Mouse (Mus musculus) embryonic facial prominence, embryonic 15.5 days (tissue): ENCODE data around the gene Il17re. TPM values are rescaled to one million over a fixed set of nuclear protein-coding genes. Genes with fewer than 3 reads are reported as not detected.

ENCODE experiments used
- ATAC-seq: fragments of 200-750 bp; cut with Nextera tagmentation; 2 replicates; pipeline ENCODE4 v1.8.0; 2017; ENCODE audit warnings: low read depth, moderate TSS enrichment; ENCODE audit not compliant: insufficient number of reproducible peaks, low FRiP score, low TSS enrichment
- H3K27ac ChIP-seq: fragments of 300-500 bp; sonication (generic); replicated peaks from 2 replicates; pipeline ENCODE4 v1.5.1; 2015; ENCODE audit warnings: mild to moderate bottlenecking, inconsistent platforms
- H3K27me3 ChIP-seq: fragments of 300-500 bp; sonication (generic); 2 replicates; pipeline ENCODE4 v1.6.1; 2015; ENCODE audit warnings: inconsistent platforms
- H3K36me3 ChIP-seq: fragments of 300-500 bp; sonication (generic); 2 replicates; pipeline ENCODE4 v1.6.1; 2015; ENCODE audit warnings: mild to moderate bottlenecking, inconsistent platforms
- H3K4me1 ChIP-seq: fragments of 300-500 bp; sonication (generic); 2 replicates; pipeline ENCODE4 v1.6.1; 2015; ENCODE audit warnings: inconsistent platforms
- H3K4me2 ChIP-seq: fragments of 300-500 bp; sonication (generic); replicated peaks from 2 replicates; pipeline ENCODE4 v1.6.1; 2015; ENCODE audit warnings: mild to moderate bottlenecking, inconsistent platforms
- H3K4me3 ChIP-seq: fragments of 300-500 bp; sonication (generic); replicated peaks from 2 replicates; pipeline ENCODE4 v1.5.1; 2015; ENCODE audit warnings: mild to moderate bottlenecking, inconsistent platforms
- H3K9ac ChIP-seq: fragments of 300-500 bp; sonication (generic); 2 replicates; pipeline ENCODE4 v1.6.1; 2015; ENCODE audit warnings: inconsistent platforms
- H3K9me3 ChIP-seq: fragments of 300-500 bp; sonication (generic); replicated peaks from 2 replicates; pipeline ENCODE4 v1.6.1; 2016; ENCODE audit warnings: inconsistent platforms
- WGBS: fragments of 180-500 bp; shearing (Covaris S2); methylation state at CpG from one replicate; pipeline ENCODE4 v1.1.7; 2015; 5-methylcytosine and 5-hydroxymethylcytosine counted together
- polyA plus RNA-seq: library from polyadenylated mRNA; unstranded; fragments of >200 nt; fragmentation: Nextera tagmentation; extraction: Ambion mirVana; gene quantifications from 2 replicates; pipeline ENCODE4 v1.2.1, GENCODE M21; 2015

Gene Il17re
- 11.7 and 12.2 TPM in 2 replicates for polyA plus RNA-seq

- 42% methylated on average over 10 of the region's 10 CpGs for WGBS
- H3K27ac ChIP-seq = peak within 1 kb of the TSS; percentile 44; the same call in 1 of the 2 replicates
- peaks cover 6% of the 10 kb centered on the region for H3K4me1 ChIP-seq
- no peaks in the 10 kb centered on the region for H3K36me3 ChIP-seq
- no peaks in the 10 kb centered on the region for H3K27me3 ChIP-seq
- H3K9me3 ChIP-seq = no peaks in the 10 kb centered on the region
- ATAC-seq = no peak
- no peak within 1 kb of the TSS for H3K9ac ChIP-seq
- peak within 1 kb of the TSS; percentile 23 for H3K4me3 ChIP-seq
- peak within 1 kb of the TSS; percentile 31 for H3K4me2 ChIP-seq
Measured at GRCm38 (mm10) chr6:113457952-113458534, at the start of gene Il17re. Il17re (plus strand) TSS chr6:113458484.

GRCm38 (mm10) chr6:113410001-113410400 is 48.3 kb upstream of the Il17re start:
- no peak for ATAC-seq
- WGBS = 71% methylated on average over 1 of the region's 1 CpGs
- Histone ChIP-seq H3K27me3 (no peaks in the 10 kb centered on the region), H3K36me3 (peaks cover 7% of the 10 kb centered on the region), H3K27ac (no peak overlapping the region), H3K4me3 (no peak overlapping the region), H3K4me2 (no peak overlapping the region), H3K9ac (no peak overlapping the region), H3K4me1 (peaks cover 4% of the 10 kb centered on the region), H3K9me3 (no peaks in the 10 kb centered on the region)

DNA sequence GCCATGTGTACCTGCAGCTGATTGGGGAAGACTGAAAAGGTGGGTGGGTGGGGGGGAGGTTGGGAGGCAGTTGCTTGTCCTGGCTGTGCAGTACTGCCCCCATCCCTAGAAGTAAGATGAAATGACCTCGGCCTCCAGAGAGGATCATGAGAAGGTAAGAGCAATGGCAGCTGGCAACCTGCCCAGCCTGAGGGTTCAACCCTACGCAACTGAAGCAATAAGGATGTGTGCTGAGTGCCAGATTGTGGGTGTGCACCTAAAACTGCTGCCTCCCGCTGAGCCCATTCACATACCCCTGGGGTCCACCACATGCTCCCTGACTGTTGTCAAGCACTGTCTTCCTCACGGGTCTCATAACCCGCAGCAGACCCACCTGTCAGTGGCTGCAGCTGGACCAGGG is 41.9 kb upstream of the Il17re start:
- Histone ChIP-seq H3K4me1 (peaks cover 18% of the 10 kb centered on the region), H3K27ac (no peak overlapping the region), H3K4me2 (no peak overlapping the region), H3K9me3 (no peaks in the 10 kb centered on the region), H3K36me3 (peaks cover 18% of the 10 kb centered on the region), H3K9ac (no peak overlapping the region), H3K4me3 (no peak overlapping the region), H3K27me3 (no peaks in the 10 kb centered on the region)
- no peak for ATAC-seq
- WGBS = 70% methylated on average over 5 of the region's 5 CpGs

DNA sequence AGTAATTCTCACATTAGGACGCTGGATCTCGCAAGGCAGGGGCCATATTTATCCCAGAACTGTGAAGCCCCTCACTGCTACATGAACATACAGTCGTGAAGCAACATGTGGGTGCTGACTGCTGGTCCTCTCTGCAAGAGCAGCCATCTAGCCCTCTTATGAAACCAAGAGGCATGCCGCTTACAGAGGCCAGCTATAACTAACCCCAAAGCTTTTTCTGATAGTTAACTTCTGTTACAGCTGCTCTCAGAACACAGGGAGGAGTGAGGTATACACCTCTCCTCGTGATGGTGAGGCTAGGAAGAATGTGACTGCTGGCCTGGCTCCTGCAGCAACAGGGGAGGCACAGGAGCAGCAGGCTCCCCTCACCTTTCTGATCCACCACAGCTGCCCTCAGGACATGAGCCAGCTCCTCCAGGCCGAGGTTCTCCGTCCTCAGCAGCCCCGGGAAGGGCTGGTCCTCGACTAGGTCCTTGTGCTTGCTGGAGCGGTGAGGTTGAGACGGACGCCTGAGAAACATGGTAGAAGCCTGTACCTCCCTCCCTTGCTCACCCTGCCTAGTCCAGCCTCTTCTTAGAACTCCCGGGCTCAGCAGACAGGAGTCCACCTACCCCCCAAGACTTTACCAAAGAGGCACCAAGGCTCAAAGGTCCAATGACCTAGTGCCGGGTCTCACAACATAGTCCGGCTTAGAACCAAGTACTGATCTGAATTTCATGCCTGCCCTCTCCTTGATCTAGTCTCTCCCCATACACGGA is 39.7 kb upstream of the Il17re start:
- peak overlapping the region; percentile 60 for H3K27ac ChIP-seq
- WGBS = 11% methylated on average over 16 of the region's 16 CpGs
- peaks cover 18% of the 10 kb centered on the region for H3K4me1 ChIP-seq
- peaks cover 17% of the 10 kb centered on the region for H3K36me3 ChIP-seq
- peak overlapping the region; percentile 63 for H3K9ac ChIP-seq
- H3K4me2 ChIP-seq = peak overlapping the region; percentile 94
- H3K4me3 ChIP-seq = peak overlapping the region; percentile 67
- H3K27me3 ChIP-seq = no peaks in the 10 kb centered on the region
- no peaks in the 10 kb centered on the region for H3K9me3 ChIP-seq
- peak; percentile 42; the same call in 1 of the 2 replicates for ATAC-seq

DNA sequence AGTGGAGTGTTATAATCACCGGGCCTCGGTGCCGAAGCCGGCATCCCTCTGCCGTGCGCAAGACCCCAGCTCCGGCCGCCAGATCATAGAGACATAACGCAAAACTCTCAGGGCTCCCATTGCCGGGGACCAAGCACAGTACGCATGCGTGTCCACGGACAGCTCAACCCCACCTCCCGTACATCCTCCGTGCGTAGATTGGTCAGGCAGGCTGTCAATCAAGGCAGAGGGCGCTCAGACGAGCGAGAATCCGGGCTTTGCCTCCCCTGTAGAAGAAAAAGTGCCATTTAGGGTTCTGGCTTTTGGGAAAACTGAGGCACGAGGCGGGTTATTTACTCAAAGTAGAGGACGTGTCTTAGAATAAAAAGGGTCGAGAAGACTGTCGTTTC is 39.1 kb upstream of the Il17re start, which contains the start of gene Rpusd3:
TSS of gene Rpusd3 (minus strand) at position 142 of the 389 bp plus-strand sequence.
- Histone ChIP-seq H3K4me1 (peaks cover 18% of the 10 kb centered on the region), H3K9me3 (no peaks in the 10 kb centered on the region), H3K4me3 (peak within 1 kb of the TSS; percentile 67), H3K4me2 (peak within 1 kb of the TSS; percentile 94), H3K27ac (peak within 1 kb of the TSS; percentile 60), H3K27me3 (no peaks in the 10 kb centered on the region), H3K36me3 (peaks cover 13% of the 10 kb centered on the region), H3K9ac (peak within 1 kb of the TSS; percentile 63)
- peak; percentile 97 for ATAC-seq
- under 1% methylated on average over 25 of the region's 25 CpGs for WGBS

DNA sequence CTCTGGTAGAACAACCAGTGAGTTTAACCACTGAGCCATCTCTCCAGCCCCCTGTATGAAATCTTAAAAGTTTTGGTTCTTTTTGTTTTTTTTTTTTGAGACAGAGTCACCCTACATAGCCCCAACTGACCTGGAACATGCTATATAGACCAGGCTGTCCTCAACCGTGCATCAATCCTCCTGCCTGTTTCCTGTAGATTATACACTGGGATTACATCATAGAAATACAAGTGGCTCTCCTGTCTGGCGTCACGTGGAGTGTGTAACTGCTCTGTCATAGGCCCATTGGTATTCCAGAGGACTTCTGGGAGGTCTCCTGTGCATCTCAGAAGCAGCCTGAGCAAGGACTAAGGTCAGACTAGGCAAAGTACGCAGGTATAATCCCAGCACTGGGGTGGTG is 35.3 kb upstream of the Il17re start:
- no peak overlapping the region for H3K27ac ChIP-seq
- H3K9ac ChIP-seq = no peak overlapping the region
- H3K9me3 ChIP-seq = no peaks in the 10 kb centered on the region
- whole genome bisulfite sequencing = 74% methylated on average over 4 of the region's 4 CpGs
- H3K4me3 ChIP-seq = no peak overlapping the region
- peaks cover 9% of the 10 kb centered on the region for H3K4me1 ChIP-seq
- no peaks in the 10 kb centered on the region for H3K36me3 ChIP-seq
- no peak overlapping the region for H3K4me2 ChIP-seq
- no peak for ATAC-seq
- H3K27me3 ChIP-seq = no peaks in the 10 kb centered on the region

- no peak overlapping the region for H3K9ac ChIP-seq
- H3K9me3 ChIP-seq = no peaks in the 10 kb centered on the region
- no peaks in the 10 kb centered on the region; the same call in 1 of the 2 replicates for H3K4me1 ChIP-seq
- no peaks in the 10 kb centered on the region for H3K36me3 ChIP-seq
- no peak overlapping the region for H3K4me2 ChIP-seq
- no peak overlapping the region for H3K27ac ChIP-seq
- H3K4me3 ChIP-seq = no peak overlapping the region
- ATAC-seq = no peak
- 84% methylated on average over 7 of the region's 7 CpGs for WGBS
- no peaks in the 10 kb centered on the region for H3K27me3 ChIP-seq
Measured at GRCm38 (mm10) chr6:113424187-113424586, 34.1 kb upstream of the Il17re start.

DNA sequence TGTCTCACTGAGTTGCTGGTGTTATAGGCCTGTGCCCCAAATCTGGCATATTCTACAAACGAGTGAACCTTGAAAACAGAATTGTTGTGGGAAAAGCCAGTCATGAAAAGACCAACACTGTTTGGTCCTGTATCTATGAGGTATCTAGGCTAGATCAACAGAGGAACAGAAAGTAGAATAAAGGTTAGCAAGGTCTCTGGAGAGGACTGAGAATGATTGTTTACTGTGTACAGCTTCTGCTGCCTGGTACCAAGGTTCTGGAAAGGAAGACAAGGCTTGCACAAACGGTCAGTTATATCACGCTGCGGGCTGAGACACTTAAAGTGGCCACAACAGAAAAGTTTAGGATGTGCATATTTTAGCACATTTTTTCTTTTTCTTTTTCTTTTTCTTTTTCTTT is 31.6 kb upstream of the Il17re start:
- Histone ChIP-seq H3K9me3 (no peaks in the 10 kb centered on the region), H3K4me2 (no peak overlapping the region), H3K4me3 (no peak overlapping the region), H3K9ac (no peak overlapping the region), H3K4me1 (no peaks in the 10 kb centered on the region), H3K36me3 (no peaks in the 10 kb centered on the region), H3K27ac (no peak overlapping the region), H3K27me3 (no peaks in the 10 kb centered on the region)
- no peak for ATAC-seq
- WGBS = 87% methylated on average over 4 of the region's 4 CpGs

GRCm38 (mm10) chr6:113427397-113427796 is 30.9 kb upstream of the Il17re start:
- ATAC-seq = no peak
- no peak overlapping the region for H3K4me3 ChIP-seq
- H3K27ac ChIP-seq = no peak overlapping the region
- no peaks in the 10 kb centered on the region for H3K27me3 ChIP-seq
- no peaks in the 10 kb centered on the region for H3K9me3 ChIP-seq
- 61% methylated on average over 3 of the region's 3 CpGs for WGBS
- H3K4me2 ChIP-seq = no peak overlapping the region
- H3K36me3 ChIP-seq = no peaks in the 10 kb centered on the region
- H3K9ac ChIP-seq = no peak overlapping the region
- H3K4me1 ChIP-seq = no peaks in the 10 kb centered on the region

GRCm38 (mm10) chr6:113428006-113428405 is 30.3 kb upstream of the Il17re start:
- Histone ChIP-seq H3K36me3 (no peaks in the 10 kb centered on the region), H3K9me3 (no peaks in the 10 kb centered on the region), H3K4me2 (no peak overlapping the region), H3K9ac (no peak overlapping the region), H3K27ac (no peak overlapping the region), H3K4me3 (no peak overlapping the region), H3K4me1 (no peaks in the 10 kb centered on the region), H3K27me3 (no peaks in the 10 kb centered on the region)
- ATAC-seq = no peak
- WGBS = 90% methylated on average over 16 of the region's 16 CpGs

DNA sequence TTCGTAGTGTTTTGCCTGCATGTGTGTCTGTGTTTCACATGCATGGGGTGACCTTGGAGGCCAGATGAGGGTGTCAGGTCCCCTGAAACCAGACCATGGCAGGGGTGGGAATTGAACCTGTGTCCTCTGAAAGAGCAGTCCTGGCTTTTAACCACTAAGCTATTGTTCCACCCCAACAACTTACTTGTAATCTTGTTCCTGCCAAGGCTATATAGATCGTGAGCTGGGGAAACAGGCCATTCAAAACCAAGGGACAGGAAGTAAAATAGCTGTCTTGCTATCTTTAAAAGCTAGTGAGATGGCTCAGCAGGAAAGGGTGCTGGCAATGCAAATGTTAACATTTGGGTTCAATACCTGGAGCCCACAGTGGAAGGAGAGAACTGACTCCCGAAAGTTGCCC is 28.3 kb upstream of the Il17re start:
- H3K36me3 ChIP-seq = no peaks in the 10 kb centered on the region
- no peak overlapping the region for H3K9ac ChIP-seq
- H3K27me3 ChIP-seq = no peaks in the 10 kb centered on the region
- WGBS = 75% methylated on average over 3 of the region's 3 CpGs
- no peaks in the 10 kb centered on the region for H3K4me1 ChIP-seq
- no peak overlapping the region for H3K4me2 ChIP-seq
- no peaks in the 10 kb centered on the region for H3K9me3 ChIP-seq
- H3K27ac ChIP-seq = no peak overlapping the region
- no peak for ATAC-seq
- no peak overlapping the region for H3K4me3 ChIP-seq
